Comparison of ENCODE assay signal across 8 mouse cellular contexts in genomic region chr10:127339683-127340576, GRCm38 (mm10). TPM values are rescaled to one million over a fixed set of nuclear protein-coding genes. Genes with fewer than 3 reads are reported as not detected.
A peak's percentile ranks its signal among the peaks of the same experiment; 100 is the strongest.
DNase-seq lines count a peak whose midpoint lies in the region; ATAC-seq and TF ChIP-seq lines count a peak whose summit lies in the region.
"Had no signal": no experiment of that assay in that cellular context is flagged by ENCODE, and none has a peak within 500 bp of the region (broad histone marks: within the 10 kb centered on the region; RNA-seq: fewer than 3 reads in every experiment).

No protein-coding gene starts in this region.

- intact Hi-C loops in left cerebral cortex, postnatal 25 days (cut with DNase I) = loop anchor here (2.0 kb wide), 1 partner anchor 197 kb away; no protein-coding TSS in a partner anchor

- no peaks in the 10 kb centered on the region for H3K79me3 ChIP-seq in C2C12 (ENCODE audit: low read depth)

- no peaks in the 10 kb centered on the region for H3K79me2 ChIP-seq in C2C12 (ENCODE audit: control insufficient read depth, insufficient read depth)

- H3K36me3 ChIP-seq in C2C12 (ENCODE audit: control insufficient read depth, insufficient read depth) = no peaks in the 10 kb centered on the region
- H3K36me3 ChIP-seq in G1E (replicated peaks) = no peaks in the 10 kb centered on the region
- no peaks in the 10 kb centered on the region for H3K36me3 ChIP-seq in forebrain, embryonic 13.5 days (ENCODE audit: poor library complexity, severe bottlenecking)
- no peaks in the 10 kb centered on the region for H3K36me3 ChIP-seq in hindbrain, embryonic 16.5 days (ENCODE audit: control insufficient read depth, insufficient read depth, low read length)
- peaks cover 11% of the 10 kb centered on the region for H3K36me3 ChIP-seq in lung, embryonic 15.5 days
- H3K36me3 ChIP-seq in stomach, embryonic 15.5 days = no peaks in the 10 kb centered on the region

- no peak for TF ChIP-seq CTCF in C2C12 (IDR thresholded peaks at IDR 0.05; ENCODE audit: control insufficient read depth, insufficient read depth, insufficient read length)
- TF ChIP-seq CTCF in G1E (IDR thresholded peaks at IDR 0.05; ENCODE audit: low read depth, low read length) = no peak

- H3K9ac ChIP-seq in forebrain, embryonic 13.5 days = peak overlapping the region; percentile 54; the same call in 1 of the 2 replicates
- H3K9ac ChIP-seq in hindbrain, embryonic 16.5 days (ENCODE audit: low read depth, low read length) = peak overlapping the region; percentile 2
- H3K9ac ChIP-seq in lung, embryonic 15.5 days = peak overlapping the region; percentile 50
- H3K9ac ChIP-seq in stomach, embryonic 15.5 days = peak overlapping the region; percentile 25

- peak overlapping the region; percentile 73 for H3K4me2 ChIP-seq in forebrain, embryonic 13.5 days
- peak overlapping the region; percentile 63 for H3K4me2 ChIP-seq in hindbrain, embryonic 16.5 days (ENCODE audit: low read length)
- peak overlapping the region; percentile 97 for H3K4me2 ChIP-seq in lung, embryonic 15.5 days
- peak overlapping the region; percentile 93 for H3K4me2 ChIP-seq in stomach, embryonic 15.5 days

- H3K4me1 ChIP-seq in G1E (ENCODE audit: insufficient read depth, low read depth, low read length) = peaks cover 67% of the 10 kb centered on the region
- H3K4me1 ChIP-seq in forebrain, embryonic 13.5 days = peaks cover 37% of the 10 kb centered on the region
- H3K4me1 ChIP-seq in hindbrain, embryonic 16.5 days (ENCODE audit: control insufficient read depth, insufficient read depth, low read depth, low read length) = peaks cover 27% of the 10 kb centered on the region
- peaks cover 26% of the 10 kb centered on the region for H3K4me1 ChIP-seq in lung, embryonic 15.5 days
- peaks cover 15% of the 10 kb centered on the region; the same call in 1 of the 2 replicates for H3K4me1 ChIP-seq in stomach, embryonic 15.5 days

- WGBS in forebrain, embryonic 13.5 days = under 1% methylated on average over 42 of the region's 42 CpGs
- under 1% methylated on average over 40 of the region's 42 CpGs for WGBS in hindbrain, embryonic 16.5 days
- WGBS in lung, embryonic 15.5 days = under 1% methylated on average over 40 of the region's 42 CpGs
- under 1% methylated on average over 36 of the region's 42 CpGs for WGBS in stomach, embryonic 15.5 days

- H3K9me3 ChIP-seq in G1E (replicated peaks) = peaks cover 3% of the 10 kb centered on the region
- H3K9me3 ChIP-seq in forebrain, embryonic 13.5 days (replicated peaks) = 0 out of 2 replicates have a peak, but pooled peaks cover 2% of the 10 kb centered on the region
- H3K9me3 ChIP-seq in hindbrain, embryonic 16.5 days (ENCODE audit: control insufficient read depth, low read length) = no peaks in the 10 kb centered on the region
- no peaks in the 10 kb centered on the region for H3K9me3 ChIP-seq in lung, embryonic 15.5 days
- H3K9me3 ChIP-seq in stomach, embryonic 15.5 days = no peaks in the 10 kb centered on the region

- no peak for ATAC-seq in G1E (ENCODE audit: extremely low read depth, insufficient number of reproducible peaks, low FRiP score, poor library complexity, severe bottlenecking)
- peak; percentile 36 for ATAC-seq in forebrain, embryonic 13.5 days
- ATAC-seq in hindbrain, embryonic 16.5 days = peak; percentile 48
- peak; percentile 68 for ATAC-seq in lung, embryonic 15.5 days (ENCODE audit: borderline replicate concordance, extremely low read depth, low FRiP score, low TSS enrichment)
- ATAC-seq in stomach, embryonic 15.5 days (ENCODE audit: insufficient read depth, low FRiP score, low read depth) = peak; percentile 34

- H3ac ChIP-seq in C2C12 (ENCODE audit: control insufficient read depth, insufficient read length, low read depth) = peak overlapping the region; percentile 70

- H3K4me3 ChIP-seq in C2C12 (ENCODE audit: insufficient read depth, poor library complexity, severe bottlenecking) (peak overlapping the region; percentile 39), G1E (ENCODE audit: low read depth, low read length) (peak overlapping the region; percentile 71)
- H3K4me3 ChIP-seq in forebrain, embryonic 13.5 days = peak overlapping the region; percentile 40
- peak overlapping the region; percentile 38 for H3K4me3 ChIP-seq in hindbrain, embryonic 16.5 days (ENCODE audit: low read length)
- H3K4me3 ChIP-seq in lung, embryonic 15.5 days = peak overlapping the region; percentile 61
- H3K4me3 ChIP-seq in stomach, embryonic 15.5 days (replicated peaks) = peak overlapping the region; percentile 54

- no peak for DNase-seq in G1E (ENCODE audit: low spot score)
- DNase-seq in left cerebral cortex, postnatal 25 days (ENCODE audit: low spot score in 2 of 2) = no peak

- H3K27me3 ChIP-seq in C2C12 (ENCODE audit: control insufficient read depth, insufficient read depth, insufficient read length) (no peaks in the 10 kb centered on the region), G1E (ENCODE audit: insufficient read depth, low read length) (peaks cover 54% of the 10 kb centered on the region)
- peaks cover 40% of the 10 kb centered on the region for H3K27me3 ChIP-seq in forebrain, embryonic 13.5 days
- H3K27me3 ChIP-seq in hindbrain, embryonic 16.5 days (replicated peaks; ENCODE audit: control insufficient read depth, insufficient read depth, low read length) = peaks cover 19% of the 10 kb centered on the region
- peaks cover 17% of the 10 kb centered on the region for H3K27me3 ChIP-seq in lung, embryonic 15.5 days
- H3K27me3 ChIP-seq in stomach, embryonic 15.5 days (replicated peaks) = peaks cover 10% of the 10 kb centered on the region

- H3K27ac ChIP-seq in forebrain, embryonic 13.5 days = no peak overlapping the region
- H3K27ac ChIP-seq in hindbrain, embryonic 16.5 days (ENCODE audit: low read depth, low read length) = peak overlapping the region; percentile 57; the same call in 1 of the 2 replicates
- H3K27ac ChIP-seq in lung, embryonic 15.5 days = peak overlapping the region; percentile 98
- peak overlapping the region; percentile 95 for H3K27ac ChIP-seq in stomach, embryonic 15.5 days

TF ChIP-seq in C2C12, 6 proteins besides CTCF, POLR2A, EP300 and RAD21 (continues in another document):
- no peak for TF ChIP-seq FOSL1 (IDR thresholded peaks at IDR 0.05; ENCODE audit: insufficient read depth, low read length, poor library complexity, severe bottlenecking)
- TF ChIP-seq USF1 (IDR thresholded peaks at IDR 0.05; ENCODE audit: low read depth) = no peak
- no peak for TF ChIP-seq MYOD1 (IDR thresholded peaks at IDR 0.05; ENCODE audit: control insufficient read depth, insufficient read length, low read depth)

RNA-seq across cellular contexts. Expression of gene Gli1, which starts 1.8 kb away (rescaled TPM):
- polyA plus RNA-seq in C2C12 (2012; fragmentation: generic; extraction: Trizol) = 1.6 TPM
- total RNA-seq in G1E (2014; fragmentation: Nextera tagmentation) = 0.23 and 0.24 TPM in 2 replicates
- 0.11 TPM in 1 of 2 replicates, not detected in the other for total RNA-seq in G1E (2017)
- polyA plus RNA-seq in G1E (2012) = 0.15 and 0.18 TPM in 2 replicates
- polyA plus RNA-seq in forebrain, embryonic 13.5 days (2015; fragmentation: Nextera tagmentation; extraction: Ambion mirVana) = 1.1 and 2.1 TPM in 2 replicates
- polyA plus RNA-seq in hindbrain, embryonic 16.5 days (2015; fragmentation: Nextera tagmentation; extraction: Ambion mirVana) = 1.8 and 2.1 TPM in 2 replicates
- polyA plus RNA-seq in lung, embryonic 15.5 days (2015; fragmentation: Nextera tagmentation; extraction: Ambion mirVana) = 10.4 and 11.5 TPM in 2 replicates
- polyA plus RNA-seq in stomach, embryonic 15.5 days (2015; fragmentation: Nextera tagmentation; extraction: Ambion mirVana) = 9.1 and 10.1 TPM in 2 replicates
- total RNA-seq in left cerebral cortex, postnatal 25 days (2021) = 1 to 10 TPM; 2.2 to 2.3 TPM

RNA-seq across cellular contexts. Expression of gene Inhbe, which starts 14.3 kb away (rescaled TPM):
- not detected for polyA plus RNA-seq in C2C12 (2012; fragmentation: generic; extraction: Trizol)
- not detected in 2 replicates for total RNA-seq in G1E (2014; fragmentation: Nextera tagmentation)
- total RNA-seq in G1E (2017) = 0.06 and 0.11 TPM in 2 replicates
- 0.01 TPM in 2 replicates for polyA plus RNA-seq in G1E (2012)
- 0.03 and 0.06 TPM in 2 replicates for polyA plus RNA-seq in forebrain, embryonic 13.5 days (2015; fragmentation: Nextera tagmentation; extraction: Ambion mirVana)
- polyA plus RNA-seq in hindbrain, embryonic 16.5 days (2015; fragmentation: Nextera tagmentation; extraction: Ambion mirVana) = 0.03 and 0.09 TPM in 2 replicates
- polyA plus RNA-seq in lung, embryonic 15.5 days (2015; fragmentation: Nextera tagmentation; extraction: Ambion mirVana) = not detected in 2 replicates
- polyA plus RNA-seq in stomach, embryonic 15.5 days (2015; fragmentation: Nextera tagmentation; extraction: Ambion mirVana) = 0.05 TPM in 1 of 2 replicates, not detected in the other
- total RNA-seq in left cerebral cortex, postnatal 25 days (2021) = under 1 TPM; 0.11 to 0.18 TPM
- total RNA-seq: layer of hippocampus, postnatal 10 days had no signal

RNA-seq across cellular contexts. Expression of gene Arhgap9, which starts 18.2 kb away (rescaled TPM):
- polyA plus RNA-seq in C2C12 (2012; fragmentation: generic; extraction: Trizol) (0.78 TPM), G1E (2012) (54.8 and 59.5 TPM in 2 replicates)
- total RNA-seq in G1E (2014; fragmentation: Nextera tagmentation) (43.3 and 43.7 TPM in 2 replicates), G1E (2017) (89.2 and 100 TPM in 2 replicates)
- polyA plus RNA-seq in forebrain, embryonic 13.5 days (2015; fragmentation: Nextera tagmentation; extraction: Ambion mirVana) = 0.39 and 0.72 TPM in 2 replicates
- 0.79 and 0.81 TPM in 2 replicates for polyA plus RNA-seq in hindbrain, embryonic 16.5 days (2015; fragmentation: Nextera tagmentation; extraction: Ambion mirVana)
- polyA plus RNA-seq in lung, embryonic 15.5 days (2015; fragmentation: Nextera tagmentation; extraction: Ambion mirVana) = 3.5 and 6.9 TPM in 2 replicates
- 5.6 and 6.3 TPM in 2 replicates for polyA plus RNA-seq in stomach, embryonic 15.5 days (2015; fragmentation: Nextera tagmentation; extraction: Ambion mirVana)
- total RNA-seq in left cerebral cortex, postnatal 25 days (2021) = 1 to 10 TPM in 1 of 2 experiments, under 1 TPM in 1; 0.99 to 1.1 TPM

RNA-seq across cellular contexts. Expression of gene Mars, which starts 28.3 kb away (rescaled TPM):
- polyA plus RNA-seq in C2C12 (2012; fragmentation: generic; extraction: Trizol) (155 TPM), G1E (2012) (104 and 108 TPM in 2 replicates)
- total RNA-seq in G1E (2014; fragmentation: Nextera tagmentation) (97.3 and 102 TPM in 2 replicates), G1E (2017) (109 and 144 TPM in 2 replicates)
- 137 and 138 TPM in 2 replicates for polyA plus RNA-seq in forebrain, embryonic 13.5 days (2015; fragmentation: Nextera tagmentation; extraction: Ambion mirVana)
- 108 and 113 TPM in 2 replicates for polyA plus RNA-seq in hindbrain, embryonic 16.5 days (2015; fragmentation: Nextera tagmentation; extraction: Ambion mirVana)
- polyA plus RNA-seq in lung, embryonic 15.5 days (2015; fragmentation: Nextera tagmentation; extraction: Ambion mirVana) = 104 and 108 TPM in 2 replicates
- polyA plus RNA-seq in stomach, embryonic 15.5 days (2015; fragmentation: Nextera tagmentation; extraction: Ambion mirVana) = 109 and 110 TPM in 2 replicates
- 10 to 100 TPM; 56.0 to 57.1 TPM for total RNA-seq in left cerebral cortex, postnatal 25 days (2021)

RNA-seq across cellular contexts. Expression of gene Inhbc, which starts 30.3 kb away (rescaled TPM):
- polyA plus RNA-seq in C2C12 (2012; fragmentation: generic; extraction: Trizol) (not detected), G1E (2012) (not detected in 2 replicates)
- total RNA-seq in G1E (2014; fragmentation: Nextera tagmentation) (not detected in 2 replicates), G1E (2017) (0.05 TPM in 1 of 2 replicates, not detected in the other)
- not detected in 2 replicates for polyA plus RNA-seq in forebrain, embryonic 13.5 days (2015; fragmentation: Nextera tagmentation; extraction: Ambion mirVana)
- polyA plus RNA-seq in hindbrain, embryonic 16.5 days (2015; fragmentation: Nextera tagmentation; extraction: Ambion mirVana) = not detected in 2 replicates
- 0.07 TPM in 1 of 2 replicates, not detected in the other for polyA plus RNA-seq in lung, embryonic 15.5 days (2015; fragmentation: Nextera tagmentation; extraction: Ambion mirVana)
- 0.27 TPM in 2 replicates for polyA plus RNA-seq in stomach, embryonic 15.5 days (2015; fragmentation: Nextera tagmentation; extraction: Ambion mirVana)
- not detected for total RNA-seq in left cerebral cortex, postnatal 25 days (2021)
- total RNA-seq: layer of hippocampus, postnatal 10 days had no signal

Comparison
In these comparisons a context has a peak if more than half of its experiments do, and no peak if none do; other contexts are left out.
1. H3K9ac ChIP-seq: peak in every context shown above with its lines; median percentile 54 in forebrain, embryonic 13.5 days; 50 in lung, embryonic 15.5 days; 25 in stomach, embryonic 15.5 days; 2 in hindbrain, embryonic 16.5 days.